Mouse (Mus musculus): ENCODE results near the gene Glod4. TPM values are rescaled to one million over a fixed set of nuclear protein-coding genes. Genes with fewer than 3 reads are reported as not detected.
"Not testable (repeated sequence)": the region's sequence is repeated elsewhere in the genome, so short reads cannot be mapped to it uniquely, and the experiment has no call there.

Glod4 gene
- total RNA-seq, 2 experiments from 2014 or later, result 75.0 to 108 TPM

DNA sequence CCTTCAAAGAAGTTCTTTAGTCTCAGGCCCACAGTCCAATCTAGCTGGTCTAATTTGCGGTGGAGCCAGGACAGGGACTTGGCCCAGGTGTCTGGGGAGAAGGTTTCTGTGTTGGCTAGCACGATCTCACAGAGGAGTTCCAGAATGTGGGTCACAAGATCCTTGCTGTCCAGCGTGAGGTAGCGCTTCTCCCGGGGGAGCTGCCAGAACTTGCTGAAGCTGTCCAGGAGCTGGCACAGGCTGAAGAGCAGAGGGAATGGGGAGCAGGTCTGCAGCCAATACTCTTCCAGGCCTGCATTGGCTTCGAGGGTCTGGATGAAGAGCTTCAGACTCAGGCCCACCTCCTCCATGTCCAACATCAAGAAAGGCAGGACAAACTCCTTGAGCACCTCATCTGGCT is 31.9 kb downstream of the Glod4 start:
- not testable (repeated sequence) for DNase-seq (ENCODE audit: low spot score in 2 of 2)

DNA sequence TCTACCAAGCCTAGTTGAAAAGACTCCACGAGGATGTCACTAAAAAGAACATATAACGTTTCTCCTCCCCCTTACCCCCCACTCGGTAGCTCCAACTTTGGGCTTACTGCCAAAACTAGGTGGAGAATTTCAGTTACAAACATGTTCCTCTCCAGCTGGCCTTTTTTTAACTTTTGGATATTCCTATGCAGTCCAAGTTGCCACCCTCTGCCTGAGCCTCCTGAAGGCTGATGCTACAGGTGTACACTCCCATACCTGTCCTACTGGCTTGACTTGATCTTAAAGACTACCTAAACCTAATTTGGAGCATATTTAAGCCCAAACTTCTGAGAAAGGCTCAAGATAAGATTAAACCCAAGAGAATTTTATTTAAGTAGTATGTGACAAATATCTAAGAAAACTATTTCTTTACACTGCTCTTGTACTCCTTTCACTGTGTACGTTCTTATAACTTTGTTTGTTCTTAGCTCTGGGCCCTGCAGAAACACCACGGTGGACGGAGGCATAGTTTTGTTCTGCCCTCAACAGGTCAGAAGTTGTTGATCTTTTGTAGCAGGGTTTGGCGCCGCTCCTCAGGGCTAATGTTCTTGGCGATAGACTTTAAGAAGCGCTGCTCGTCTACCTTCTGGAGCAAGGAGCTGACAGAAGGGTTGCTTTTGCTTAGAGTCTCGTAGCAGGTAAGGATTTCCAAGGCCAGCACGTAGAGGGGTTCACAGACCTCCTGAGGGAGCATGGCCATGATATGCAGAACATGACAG is 33.1 kb downstream of the Glod4 start:
- no peak for DNase-seq (ENCODE audit: low spot score in 2 of 2)

DNA sequence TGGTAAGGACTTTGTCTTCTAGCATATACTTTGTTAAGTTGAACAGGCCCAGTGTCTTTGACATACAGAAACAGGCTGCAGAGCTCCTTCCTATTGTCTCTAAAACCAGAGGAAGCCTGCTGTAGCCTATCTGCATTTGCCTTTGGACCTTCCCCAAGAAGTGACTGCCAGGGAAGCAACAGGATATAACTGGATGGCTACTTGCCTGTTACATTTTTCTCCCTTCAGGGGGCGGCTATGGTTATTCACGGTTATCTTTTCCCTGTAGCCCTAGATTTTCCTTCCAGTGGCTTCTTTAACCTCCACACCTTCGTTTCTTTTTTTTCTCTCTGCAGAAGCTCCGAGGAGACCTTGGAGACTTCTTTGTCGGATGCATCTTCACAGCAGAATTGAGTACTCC is 36.7 kb downstream of the Glod4 start:
- no peak for DNase-seq (ENCODE audit: low spot score in 2 of 2)

DNA sequence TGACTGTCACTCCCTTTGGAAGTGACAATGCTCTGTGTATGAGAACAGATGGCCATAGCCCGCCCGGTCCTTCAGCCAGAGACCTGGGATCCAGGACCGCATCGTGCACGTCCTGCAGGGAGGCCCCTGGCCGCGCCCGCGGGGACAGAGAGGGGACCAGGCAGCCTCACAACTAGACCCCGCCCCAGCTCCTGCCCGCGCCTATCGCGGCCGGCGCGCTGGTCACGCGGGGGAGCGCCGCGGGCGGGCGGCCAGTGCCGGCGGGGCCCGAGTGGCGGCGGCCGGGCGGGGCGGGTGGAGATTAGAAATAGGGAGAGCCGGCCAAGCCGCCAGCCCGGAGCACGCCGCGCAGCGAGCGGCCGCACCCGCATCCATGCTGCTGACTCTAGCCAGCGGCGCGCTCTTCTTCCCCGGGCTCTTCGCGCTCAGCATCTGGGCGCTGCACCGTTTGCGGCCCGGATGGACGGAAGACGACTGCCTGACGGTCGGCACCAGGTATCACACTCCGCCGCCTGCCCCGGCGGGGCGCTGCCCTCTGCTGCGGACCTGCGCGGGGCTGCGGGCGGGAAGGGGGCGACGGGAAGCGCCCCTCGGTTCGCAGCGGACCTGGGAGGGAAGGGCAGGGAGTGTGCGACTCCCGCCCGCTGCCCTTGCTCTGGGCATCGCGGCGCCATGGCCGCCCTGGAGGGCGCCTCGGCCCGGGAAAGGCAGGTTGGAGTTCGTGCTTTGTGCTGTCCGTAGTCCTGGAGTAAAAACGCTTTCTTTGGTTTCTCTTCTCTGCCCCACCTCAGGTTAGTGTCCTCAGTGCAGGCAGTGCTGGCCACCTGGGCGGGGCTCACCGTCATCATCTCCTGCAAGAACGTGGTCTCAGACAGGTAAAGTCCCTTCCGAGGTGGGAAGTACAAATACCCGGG is 41.5 kb downstream of the Glod4 start:
- peak; percentile 86 to 90 for DNase-seq (ENCODE audit: low spot score in 2 of 2)

DNA sequence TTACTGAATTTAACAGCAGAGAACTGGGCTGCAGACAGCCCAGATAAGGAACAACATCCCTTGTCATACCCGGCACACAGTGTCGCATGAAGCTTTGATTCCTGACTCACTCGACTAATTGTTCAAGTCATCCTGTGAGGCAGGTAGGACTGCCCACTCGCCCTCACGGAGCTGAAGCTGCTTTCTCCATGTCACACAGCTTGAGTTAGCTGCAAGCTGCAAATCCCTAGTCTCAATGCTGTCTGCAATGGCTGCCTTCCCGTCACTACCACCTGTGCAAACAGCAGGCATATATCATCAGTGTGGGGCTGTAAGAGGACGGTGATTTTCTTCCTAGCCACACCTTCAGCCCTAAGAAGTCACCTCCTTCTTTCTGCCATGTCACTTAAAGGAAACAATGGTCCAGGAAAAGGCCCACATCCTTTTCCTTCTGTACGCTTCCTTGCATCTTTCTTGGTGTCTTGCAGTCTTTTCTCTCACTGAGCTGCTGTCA is 46.5 kb downstream of the Glod4 start:
- DNase-seq (ENCODE audit: low spot score in 2 of 2), result no peak

DNA sequence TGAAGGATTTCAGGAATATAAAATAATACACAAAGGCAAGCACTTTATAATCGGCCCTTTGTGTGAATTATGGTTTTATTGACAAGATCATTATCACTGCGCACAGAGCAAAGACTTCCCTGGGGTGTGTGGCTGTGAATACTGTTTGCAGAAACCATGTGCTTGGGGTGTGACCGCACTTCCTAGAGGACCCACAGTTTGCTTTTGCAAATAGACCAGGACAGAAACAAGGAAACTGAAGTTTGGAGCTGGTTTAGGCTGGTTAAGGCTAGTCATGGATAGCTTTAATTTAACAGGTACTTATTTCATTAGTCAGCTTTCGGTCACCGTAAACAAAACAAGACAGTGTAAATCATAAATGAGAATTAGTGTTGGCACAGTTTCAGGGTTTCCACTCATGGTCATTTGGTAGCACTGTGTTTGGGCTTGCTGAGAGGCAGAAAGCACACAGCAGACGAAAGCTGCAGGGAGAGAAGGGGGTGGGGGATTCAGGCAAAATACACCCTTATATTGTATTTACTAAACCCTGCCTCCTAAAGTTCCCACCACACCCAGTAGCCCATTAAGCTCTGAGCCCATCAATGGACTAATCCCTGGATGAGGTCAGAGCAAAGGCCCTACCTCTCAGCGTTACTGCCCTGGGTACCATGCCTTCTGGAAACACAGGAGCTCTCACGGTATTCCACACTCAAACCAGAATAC is 47.1 kb downstream of the Glod4 start:
- no peak for DNase-seq (ENCODE audit: low spot score in 2 of 2)

DNA sequence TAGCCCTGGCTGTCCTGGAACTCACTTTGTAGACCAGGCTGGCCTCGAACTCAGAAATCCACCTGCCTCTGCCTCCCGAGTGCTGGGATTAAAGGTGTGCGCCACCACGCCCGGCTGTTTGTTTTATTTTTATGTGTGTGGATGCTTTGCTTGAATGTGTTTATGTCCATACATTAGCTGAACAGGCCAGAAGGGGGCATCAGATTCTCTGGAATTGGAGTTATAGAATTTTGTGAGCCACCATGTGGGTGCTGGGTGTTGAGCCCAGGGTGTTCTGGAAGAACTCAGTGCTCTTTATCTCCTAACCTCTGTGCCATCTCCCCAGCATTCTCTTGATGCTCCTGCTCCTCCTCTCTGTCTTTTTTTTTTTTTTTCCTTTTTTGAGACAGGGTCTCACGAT is 56.6 kb downstream of the Glod4 start:
- DNase-seq (ENCODE audit: low spot score in 2 of 2), result no peak

DNA sequence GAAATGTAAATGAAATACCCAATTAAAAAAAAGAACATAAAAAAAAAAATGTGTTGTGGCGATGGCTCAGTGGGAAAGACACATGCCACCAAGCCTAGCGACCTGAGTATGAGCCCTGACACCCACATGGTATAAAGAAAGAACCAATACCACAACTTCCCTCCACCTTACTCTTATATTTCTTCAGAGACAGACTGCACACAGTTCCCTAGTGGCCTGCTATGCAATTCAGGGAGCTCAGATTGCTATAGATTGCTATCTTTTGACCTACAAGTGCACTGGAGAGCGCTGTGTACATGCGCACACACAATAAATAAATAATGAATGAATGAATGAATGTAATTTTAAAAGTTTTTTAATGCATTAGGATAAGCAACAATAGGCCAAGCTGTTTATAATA is 59.8 kb downstream of the Glod4 start:
- no peak for DNase-seq (ENCODE audit: low spot score in 2 of 2)

DNA sequence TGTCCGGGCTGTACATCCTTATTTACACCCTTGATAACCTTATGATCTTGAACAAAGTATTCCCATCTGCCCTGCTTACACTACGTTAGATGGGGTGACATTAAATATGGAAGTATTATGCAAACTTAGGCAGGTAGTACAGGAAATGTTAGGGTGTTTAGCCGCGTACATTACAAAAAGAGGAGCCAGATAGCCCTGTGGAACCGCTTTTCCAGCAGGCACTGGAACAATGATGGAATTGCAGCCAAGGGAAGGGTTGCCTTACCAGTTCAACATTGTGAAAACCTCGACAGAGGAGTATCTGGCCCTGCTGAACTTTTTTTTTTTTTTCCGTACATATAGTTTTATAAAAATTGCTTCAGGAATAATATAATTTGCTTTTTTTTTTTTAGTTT is 63.4 kb downstream of the Glod4 start:
- no peak for DNase-seq (ENCODE audit: low spot score in 2 of 2)

DNA sequence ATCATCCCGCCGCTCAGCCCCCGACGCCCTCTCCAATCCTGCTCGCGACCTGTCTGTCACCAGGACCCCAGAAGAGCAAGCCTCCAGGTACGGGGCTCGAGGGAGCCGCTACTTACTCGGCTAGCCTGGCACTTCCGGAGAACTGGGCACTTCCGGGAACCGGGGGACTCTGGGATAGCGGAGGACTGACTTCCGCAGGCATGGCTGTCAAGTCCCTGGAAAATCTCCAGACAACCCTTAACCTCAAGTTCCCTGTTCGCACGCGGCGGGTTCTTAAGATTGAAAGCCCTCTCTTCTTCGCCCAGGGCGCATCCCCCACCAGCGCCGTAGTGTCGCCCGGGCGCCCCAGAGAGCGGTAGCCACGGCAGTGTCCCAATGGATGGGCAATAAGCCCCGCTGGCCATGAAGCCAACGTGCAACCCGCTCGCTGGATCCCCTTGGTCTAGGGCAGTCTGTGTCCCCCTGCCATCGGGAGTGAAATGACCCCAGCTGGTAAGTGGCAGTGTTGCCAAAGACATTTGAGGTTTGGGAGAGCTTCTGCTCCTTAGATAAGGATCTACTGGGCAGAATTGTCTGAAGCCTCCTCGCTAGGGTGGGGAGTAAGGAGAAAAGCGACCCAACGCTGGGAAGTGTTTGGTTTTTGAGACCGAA is 63.9 kb downstream of the Glod4 start, which contains the start of the genes Vps53 and Fam57a:
TSS of gene Vps53 (minus strand) at position 153 of the 651 bp plus-strand sequence.
TSS of gene Fam57a (plus strand) at position 177 of the 651 bp plus-strand sequence.
- DNase-seq (ENCODE audit: low spot score in 2 of 2), result peak; percentile 80 to 88

DNA sequence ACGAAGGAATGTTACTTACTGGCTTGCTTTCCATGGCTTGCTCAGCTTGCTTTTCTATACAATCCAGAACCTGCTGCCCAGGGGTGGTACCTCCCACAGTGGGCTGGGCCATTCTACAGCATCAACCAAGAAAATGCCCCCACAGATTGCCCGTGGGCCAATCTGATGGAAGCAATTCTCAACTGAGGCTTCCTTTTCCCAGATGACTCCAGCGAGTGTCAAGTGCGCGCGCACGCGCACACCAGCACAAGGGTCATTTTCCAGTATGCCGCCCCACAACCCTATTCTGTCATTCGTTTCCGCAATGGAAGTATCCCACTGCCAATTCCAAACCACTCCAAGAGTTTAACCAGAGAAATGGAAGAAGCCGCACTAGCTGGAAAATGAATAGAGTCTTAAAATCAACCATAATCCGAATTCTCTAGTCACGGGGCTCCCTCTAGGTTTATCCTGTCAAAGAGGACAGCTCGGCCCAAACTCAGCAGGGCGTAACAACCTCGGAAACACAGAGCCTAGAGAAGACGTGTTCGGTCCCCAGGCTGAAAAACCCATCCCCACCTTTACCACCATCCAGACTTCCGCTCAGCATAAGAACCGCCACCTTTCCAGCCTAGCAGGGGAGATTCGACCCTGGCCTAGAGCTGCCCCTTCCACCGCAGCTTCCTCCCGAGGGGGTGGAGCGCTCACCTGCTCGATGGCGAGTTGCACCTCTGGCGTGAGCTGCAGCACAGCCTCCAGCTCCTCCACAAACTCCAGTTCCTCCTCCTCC is 64.6 kb downstream of the Glod4 start:
- peak in 1 of 2 experiments; percentile 12 for DNase-seq (ENCODE audit: low spot score in 2 of 2)

DNA sequence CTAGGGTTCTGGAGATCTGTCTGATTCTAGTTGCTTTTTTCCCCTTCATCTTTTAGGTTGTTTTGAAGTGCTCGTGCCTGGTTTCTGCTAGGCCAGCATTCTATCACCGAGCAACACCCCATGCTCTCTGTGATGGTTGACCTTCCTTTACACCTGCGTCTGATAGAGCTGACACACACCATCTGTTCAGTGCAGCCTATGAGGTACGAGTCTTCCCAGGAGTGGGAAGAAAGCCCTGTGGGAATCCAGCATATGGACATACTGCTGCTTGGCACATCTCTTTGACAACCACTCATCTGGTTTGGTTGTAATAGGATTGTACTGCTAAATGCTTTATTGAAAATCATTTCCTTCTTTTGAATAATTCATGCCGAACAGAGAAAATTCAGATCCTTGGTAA is 73.3 kb downstream of the Glod4 start:
- no peak for DNase-seq (ENCODE audit: low spot score in 2 of 2)

DNA sequence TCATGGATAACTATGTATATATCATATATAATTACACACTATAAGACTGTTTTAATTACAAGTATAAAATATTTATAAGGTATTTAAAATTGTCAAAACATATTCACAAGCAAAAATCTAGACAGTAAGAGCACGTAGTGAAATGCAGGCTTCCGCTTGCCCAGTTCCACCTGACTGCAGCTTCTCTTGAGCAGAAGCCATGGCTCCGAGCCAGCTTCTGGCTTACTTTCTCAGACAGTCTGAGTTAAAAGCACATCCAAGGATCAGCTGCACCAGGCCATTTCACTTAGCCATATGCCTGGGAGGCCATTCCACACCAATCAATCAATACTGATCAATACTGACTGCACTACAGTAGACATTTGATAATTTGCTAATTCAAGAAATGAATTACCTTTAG is 74.5 kb downstream of the Glod4 start:
- no peak for DNase-seq (ENCODE audit: low spot score in 2 of 2)

DNA sequence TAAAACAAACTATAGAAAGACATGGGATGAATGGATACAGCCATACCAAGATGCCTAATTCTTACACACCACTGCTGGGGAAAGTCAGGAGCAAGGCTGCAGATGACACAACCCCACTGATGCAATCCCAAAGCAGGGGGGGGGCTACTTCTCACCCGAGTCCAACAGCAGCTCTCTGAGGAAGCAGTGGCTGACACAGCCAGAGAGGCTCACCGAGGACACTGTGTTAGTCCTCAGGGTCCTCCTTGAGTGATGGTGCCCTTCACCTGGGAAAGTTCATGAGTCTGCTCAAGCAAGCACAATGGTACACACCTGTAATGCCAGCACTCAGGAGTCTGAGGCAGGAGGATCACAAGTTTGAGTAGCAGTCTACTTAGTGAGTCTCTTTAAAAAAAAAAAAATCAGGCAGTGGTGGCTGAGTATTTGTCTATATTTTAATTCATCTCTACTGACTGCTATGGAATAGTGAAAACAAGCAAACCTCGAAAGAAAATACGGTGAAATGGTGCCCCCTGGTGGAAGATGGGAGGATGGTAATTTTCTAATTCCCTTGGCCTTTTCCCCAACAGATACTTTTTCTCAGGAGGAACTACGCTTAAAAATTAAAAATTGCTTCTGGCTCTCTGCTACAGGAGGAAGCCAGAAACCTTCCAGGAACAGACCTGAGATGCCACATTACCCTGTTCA is 76.3 kb downstream of the Glod4 start:
- DNase-seq (ENCODE audit: low spot score in 2 of 2), result peak; percentile 73 to 84

DNA sequence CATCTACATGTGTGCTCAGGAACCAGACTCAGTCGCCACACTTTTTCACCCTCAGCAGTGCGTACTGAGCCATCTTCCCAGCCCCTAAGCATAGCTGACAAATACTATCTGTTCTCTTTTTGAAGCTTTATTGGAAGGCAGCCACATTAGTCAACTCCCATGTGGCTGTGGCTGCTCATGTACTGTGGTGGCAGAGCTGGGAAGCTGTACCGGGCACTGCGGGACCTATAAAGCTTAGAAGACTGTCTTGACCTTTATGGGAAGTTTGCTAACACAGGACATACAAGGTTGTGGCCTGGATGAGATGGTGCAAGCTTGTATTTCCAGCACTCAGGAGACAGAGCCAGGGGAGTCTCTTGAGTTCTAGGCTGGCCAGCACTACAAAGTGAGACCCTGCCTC is 76.9 kb downstream of the Glod4 start:
- DNase-seq (ENCODE audit: low spot score in 2 of 2), result peak in 1 of 2 experiments; percentile 17

DNA sequence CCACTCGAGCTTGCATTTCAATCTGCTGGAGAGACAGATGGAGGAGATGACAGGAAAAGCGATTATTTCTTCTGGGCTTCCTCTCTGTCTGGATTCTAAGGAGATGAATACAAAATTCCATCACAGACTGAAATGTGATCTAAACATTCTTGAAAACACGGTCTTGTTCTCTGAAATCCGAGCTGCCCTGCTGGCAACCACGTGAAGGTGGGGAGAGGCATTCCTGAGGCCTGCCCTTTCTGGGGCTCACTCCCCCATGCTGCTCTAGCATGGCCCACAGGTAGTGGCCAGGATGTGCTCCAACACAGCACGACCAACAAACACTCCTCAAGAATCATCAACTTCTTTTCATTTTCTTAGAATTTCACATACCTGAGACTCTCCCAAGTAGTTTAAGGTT is 83.3 kb downstream of the Glod4 start:
- no peak for DNase-seq (ENCODE audit: low spot score in 2 of 2)

DNA sequence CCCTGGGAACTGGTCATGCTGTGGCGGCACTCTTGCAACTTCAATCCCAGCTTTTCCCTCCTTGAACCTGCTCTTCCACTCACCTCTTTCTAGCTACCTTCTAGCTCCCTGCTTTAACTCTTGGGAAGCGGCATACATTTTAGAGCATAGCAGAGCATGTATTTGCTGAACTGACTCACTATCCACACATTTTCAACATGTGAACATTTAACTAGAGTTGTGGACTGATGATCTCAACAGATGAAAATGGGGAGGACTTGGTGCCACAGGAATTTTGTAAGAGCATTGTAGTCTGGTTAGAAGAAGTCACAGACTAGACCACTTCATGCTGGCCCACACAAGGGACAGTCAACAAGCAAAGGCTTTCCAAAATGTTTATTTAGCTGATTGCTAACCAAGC is 85.2 kb downstream of the Glod4 start:
- DNase-seq (ENCODE audit: low spot score in 2 of 2), result no peak

DNA sequence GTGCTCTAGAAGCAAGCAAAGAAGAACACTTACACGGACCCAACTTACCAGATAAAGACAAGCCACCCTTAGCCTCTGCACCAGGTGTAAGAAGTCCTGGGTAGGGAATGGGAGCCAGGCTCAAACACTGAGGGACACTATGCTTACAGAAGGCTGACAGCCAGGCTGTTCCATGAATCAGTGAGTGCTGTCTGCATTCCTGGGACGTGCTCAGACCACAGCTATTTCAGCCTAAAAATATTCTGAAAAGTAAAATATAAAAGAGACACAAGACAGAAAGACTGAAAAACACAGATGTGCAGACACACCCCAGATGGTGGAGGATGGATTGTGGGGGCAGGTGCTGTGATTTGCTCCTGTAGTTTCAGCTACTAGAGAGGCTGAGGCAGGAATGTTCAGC is 88.7 kb downstream of the Glod4 start:
- no peak for DNase-seq (ENCODE audit: low spot score in 2 of 2)

DNA sequence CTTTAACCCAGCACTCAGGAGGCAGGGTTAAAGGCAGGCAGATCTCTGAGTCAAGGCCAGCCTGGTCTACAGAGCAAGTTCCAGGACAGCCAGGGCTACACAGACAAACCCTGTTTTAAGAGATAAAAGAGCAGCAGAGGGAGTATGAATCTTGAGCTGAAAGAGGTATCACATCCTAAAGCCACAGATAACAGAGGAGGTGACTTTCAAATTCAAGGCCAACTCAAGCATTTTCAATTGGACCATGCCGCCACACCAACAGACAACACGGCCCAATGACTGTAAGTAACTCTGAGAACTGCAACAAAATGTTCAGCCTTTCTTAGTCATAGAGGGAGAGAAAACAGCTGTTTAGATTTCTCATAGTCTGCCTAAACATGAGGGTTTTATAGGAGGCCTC is 89.3 kb downstream of the Glod4 start:
- DNase-seq (ENCODE audit: low spot score in 2 of 2), result no peak
